Mouse (Mus musculus) v-Abl transformed pro-B cells (cell line): ENCODE data around the gene Doc2g.
"Not testable (repeated sequence)": the region's sequence is repeated elsewhere in the genome, so short reads cannot be mapped to it uniquely, and the experiment has no call there.

Experiments used
- in situ Hi-C, 2 experiments: fragments of 400-800 bp; cut with MboI; formaldehyde crosslinking; loops; one replicate each; pipeline ENCODE4 v1.15.1; 2025; ENCODE audit not compliant: unreplicated experiment in 2 of 2

The Doc2g gene

GRCm38 (mm10) chr19:4012432-4013022 is 9.4 kb downstream of the Doc2g start, which contains the start of gene Ndufv1:
Ndufv1 (minus strand) TSS chr19:4012806.
- in situ Hi-C loops, result no loop called here

GRCm38 (mm10) chr19:4013066-4013465 is 10.0 kb downstream of the Doc2g start:
- in situ Hi-C loops, result no loop called here

- in situ Hi-C loops, result loop anchor here in 1 of 2 experiments (5.0 kb wide), 2 partner anchors 37 to 187 kb away; partner anchors contain the start of gene Rad9a
Observed at GRCm38 (mm10) chr19:4014802-4015201, 11.7 kb downstream of the Doc2g start.

- in situ Hi-C loops, result loop anchor here in 1 of 2 experiments (5.0 kb wide), 2 partner anchors 37 to 187 kb away; partner anchors contain the start of gene Rad9a
Observed at GRCm38 (mm10) chr19:4015635-4016034, 12.5 kb downstream of the Doc2g start.

DNA sequence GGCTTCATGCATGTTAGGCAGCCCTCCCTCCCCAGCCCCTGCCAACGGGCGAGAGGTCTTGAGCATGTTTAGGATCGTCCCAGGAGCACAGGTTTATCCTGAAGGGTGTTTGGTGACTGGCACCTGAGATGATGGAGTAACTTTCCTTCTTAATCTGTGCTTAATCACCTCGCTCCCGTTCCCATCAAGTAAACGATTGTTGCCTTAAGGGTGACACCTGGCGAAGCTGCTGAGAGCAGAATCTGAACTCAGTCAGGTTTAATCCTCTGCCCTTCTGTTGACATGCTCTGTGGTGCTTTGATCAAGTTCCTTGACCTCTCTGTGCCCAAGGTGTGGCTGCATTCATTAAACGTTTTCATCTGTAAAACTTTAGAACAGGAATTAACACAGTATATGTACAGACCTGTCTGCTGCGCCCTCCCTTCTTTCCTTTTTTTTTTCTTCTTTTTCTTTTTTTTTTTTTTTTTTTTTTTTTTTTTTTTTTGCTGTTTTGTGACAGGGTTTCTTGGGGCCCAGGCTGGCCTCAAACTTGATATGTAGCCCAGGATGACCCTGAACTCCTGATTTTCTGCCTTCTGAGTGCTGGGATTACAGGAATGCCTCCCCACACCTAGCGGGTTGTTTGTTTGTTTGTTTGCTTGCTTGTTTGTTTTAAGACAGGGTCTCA is 14.9 kb downstream of the Doc2g start:
- in situ Hi-C loops, result loop anchor here in 1 of 2 experiments (5.0 kb wide), 2 partner anchors 34 to 184 kb away; partner anchors contain the start of gene Rad9a

- in situ Hi-C loops, result loop anchor here in 1 of 2 experiments (5.0 kb wide), 2 partner anchors 33 to 183 kb away; partner anchors contain the start of gene Rad9a
Observed at GRCm38 (mm10) chr19:4018743-4019583, 15.8 kb downstream of the Doc2g start.

DNA sequence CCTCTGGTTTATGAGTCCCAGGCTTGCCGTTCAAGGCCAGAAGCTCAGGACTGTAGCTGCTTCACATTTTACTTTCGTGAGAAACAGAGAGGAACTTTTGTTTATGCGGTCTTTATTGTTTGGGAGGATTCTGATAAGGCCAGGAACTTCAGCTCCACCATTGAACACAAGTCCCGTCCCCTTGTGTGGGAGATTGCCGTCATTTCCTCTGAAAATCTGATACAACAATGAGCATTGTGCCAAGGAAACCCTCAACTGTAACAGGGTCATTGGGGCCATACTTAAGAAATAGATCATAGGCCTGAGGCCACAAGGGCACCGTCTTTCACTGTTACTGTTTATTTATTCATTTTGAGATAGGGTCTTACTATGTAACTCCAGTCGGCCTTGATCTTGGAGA is 20.1 kb downstream of the Doc2g start:
- in situ Hi-C loops, result no loop called here

DNA sequence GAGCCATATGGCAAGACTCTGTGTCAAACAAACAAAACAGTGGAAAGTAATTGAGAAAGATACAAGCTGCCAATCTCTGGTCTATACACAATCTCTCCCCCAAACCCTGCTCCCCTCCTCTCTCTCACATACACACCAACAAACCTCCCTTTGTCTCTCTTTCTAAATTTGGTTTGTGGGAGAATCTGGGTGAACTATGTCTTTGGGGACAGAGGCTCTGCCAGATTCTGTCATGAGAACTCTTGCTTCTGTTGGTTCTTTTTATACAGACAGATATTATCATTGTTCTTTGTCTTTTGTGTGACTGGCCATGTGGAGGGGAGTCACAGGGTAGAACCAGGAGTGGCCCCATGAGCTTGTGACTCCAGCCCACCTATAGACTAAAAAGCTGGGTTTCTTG is 24.5 kb downstream of the Doc2g start:
- in situ Hi-C loops, result no loop called here

DNA sequence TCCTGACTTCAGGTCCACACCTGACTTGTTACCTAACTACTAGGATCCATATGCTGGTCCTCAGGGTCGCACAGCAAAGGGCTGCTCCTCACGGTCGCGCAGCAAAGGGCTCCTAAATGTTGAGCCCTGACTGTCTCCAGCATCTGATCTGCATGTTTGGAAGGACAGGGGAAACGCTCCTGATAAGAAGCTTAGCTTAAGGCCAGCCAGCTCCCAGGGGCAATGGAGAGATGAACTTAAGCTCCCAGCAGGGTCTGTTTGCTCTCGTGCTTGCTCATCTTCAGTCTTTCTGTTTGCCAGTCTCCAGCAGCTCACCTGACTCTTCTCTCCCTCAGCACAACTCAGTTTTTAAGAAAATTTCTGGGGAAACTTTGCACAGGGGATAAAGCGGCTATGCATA is 29.6 kb downstream of the Doc2g start:
- in situ Hi-C loops, result no loop called here

GRCm38 (mm10) chr19:4033298-4033697 is 30.2 kb downstream of the Doc2g start:
- in situ Hi-C loops, result no loop called here

DNA sequence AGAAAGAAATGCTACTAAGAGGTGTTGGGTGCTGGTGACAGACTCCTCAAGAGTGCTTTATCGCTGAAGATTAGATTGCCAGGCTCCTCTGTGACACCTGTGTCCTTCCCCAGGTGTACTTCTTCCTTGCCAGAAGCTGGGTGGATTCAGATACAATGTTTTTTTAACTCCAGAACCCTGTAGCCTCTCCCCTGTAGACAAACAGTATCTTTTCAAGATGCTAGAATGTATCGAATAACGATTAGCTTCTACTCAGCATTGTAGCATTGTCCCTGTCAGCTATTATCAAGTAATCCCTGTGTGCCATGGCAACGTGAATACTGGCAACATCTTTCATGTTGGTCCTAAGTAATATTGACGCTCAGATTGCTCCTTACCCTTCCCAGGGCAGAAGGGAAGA is 30.6 kb downstream of the Doc2g start:
- in situ Hi-C loops, result no loop called here

GRCm38 (mm10) chr19:4036327-4037045 is 33.4 kb downstream of the Doc2g start:
- in situ Hi-C loops, result no loop called here

DNA sequence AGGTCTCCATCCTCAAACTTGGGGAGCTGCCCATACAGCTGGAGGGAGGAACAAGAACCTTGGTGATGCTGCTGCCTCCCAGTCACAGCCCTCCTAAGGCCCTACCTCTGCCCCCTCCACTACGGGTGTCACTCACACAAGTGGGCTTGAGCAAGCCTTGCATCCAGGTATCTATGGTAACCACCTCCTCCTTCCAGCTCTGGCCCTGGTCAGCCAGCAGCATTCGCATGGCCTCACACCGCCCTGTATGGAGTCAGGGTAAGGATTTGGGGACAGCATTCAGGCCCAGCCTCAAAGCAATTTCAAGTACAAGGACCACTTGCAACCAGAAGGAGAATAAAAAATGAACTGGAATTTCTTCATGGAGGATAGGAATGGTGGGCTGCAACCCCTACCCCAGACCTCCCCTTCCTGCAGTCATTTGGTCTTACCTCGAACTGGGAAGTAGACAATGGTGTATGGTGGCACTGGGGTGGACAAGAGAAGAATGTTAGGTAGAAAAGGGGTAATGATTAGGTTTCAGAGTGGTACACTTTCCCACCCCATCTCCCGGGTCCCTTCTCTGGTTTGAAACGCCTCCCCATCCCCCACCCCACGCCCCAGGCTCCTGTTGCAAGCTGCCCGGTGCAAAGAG is 34.2 kb downstream of the Doc2g start:
- in situ Hi-C loops, result not testable (repeated sequence)

DNA sequence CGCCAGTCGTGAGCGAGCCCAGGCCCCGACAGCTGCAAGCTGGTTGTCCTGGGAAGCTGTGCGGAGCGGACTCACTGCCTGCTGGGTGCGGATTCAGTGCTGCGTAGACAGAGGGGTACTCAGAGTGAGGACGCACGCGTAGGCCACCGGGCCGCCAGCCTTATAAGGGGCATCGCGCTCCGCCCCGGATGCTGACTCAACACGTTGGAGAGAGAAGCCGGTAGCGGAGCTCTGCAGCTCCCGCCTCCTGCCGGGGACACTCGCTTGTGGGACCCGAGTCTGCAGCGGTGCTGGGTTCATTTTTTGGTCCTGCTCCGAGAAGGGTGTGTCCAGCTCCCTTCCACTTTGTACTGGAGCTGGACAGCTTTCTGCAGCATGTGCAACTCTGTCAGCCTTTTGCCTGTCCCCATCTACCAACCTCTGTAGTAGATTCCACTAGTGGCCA is 34.7 kb downstream of the Doc2g start, which contains the start of gene Gstp1:
Gene Gstp1 (minus strand): TSS at position 198 of the 445 bp plus-strand sequence.
- in situ Hi-C loops, result no loop called here

GRCm38 (mm10) chr19:4040941-4041340 is 37.8 kb downstream of the Doc2g start:
- in situ Hi-C loops, result loop anchor here in 1 of 2 experiments (5.0 kb wide), 1 partner anchor 39 kb away; the partner anchor contains the start of genes Doc2g, Gm49405 and Nudt8

DNA sequence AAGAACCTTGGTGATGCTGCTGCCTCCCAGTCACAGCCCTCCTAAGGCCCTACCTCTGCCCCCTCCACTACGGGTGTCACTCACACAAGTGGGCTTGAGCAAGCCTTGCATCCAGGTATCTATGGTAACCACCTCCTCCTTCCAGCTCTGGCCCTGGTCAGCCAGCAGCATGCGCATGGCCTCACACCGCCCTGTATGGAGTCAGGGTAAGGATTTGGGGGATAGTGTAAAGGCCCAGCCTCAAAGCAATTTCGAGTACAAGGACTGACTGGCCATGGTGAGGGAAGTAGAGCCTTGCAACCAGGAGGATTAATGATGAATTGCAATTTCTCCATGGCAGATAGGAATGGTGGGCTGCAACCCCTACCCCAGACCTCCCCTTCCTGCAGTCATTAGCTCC is 38.4 kb downstream of the Doc2g start:
- in situ Hi-C loops, result loop anchor here in 1 of 2 experiments (5.0 kb wide), 1 partner anchor 39 kb away; the partner anchor contains the start of genes Doc2g, Gm49405 and Nudt8

DNA sequence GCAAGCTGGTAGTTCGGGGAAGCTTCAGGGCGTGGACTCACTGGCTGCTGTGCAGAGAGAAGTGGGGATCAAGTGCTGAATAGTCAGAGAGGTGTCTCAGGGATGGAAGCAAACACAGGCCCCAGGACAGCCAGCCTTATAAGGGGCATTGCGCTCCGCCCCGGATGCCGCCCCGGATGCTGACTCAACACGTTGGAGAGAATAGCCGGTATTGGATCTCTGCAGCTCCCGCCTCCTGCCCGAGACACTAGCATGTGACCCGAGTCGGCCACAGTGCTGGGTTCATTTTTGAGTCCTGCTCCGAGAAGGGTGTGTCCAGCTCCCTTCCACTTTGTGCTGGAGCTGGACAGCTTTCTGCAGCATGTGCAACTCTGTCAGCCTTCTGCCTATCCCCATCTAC is 39.0 kb downstream of the Doc2g start:
- in situ Hi-C loops, result loop anchor here in 1 of 2 experiments (5.0 kb wide), 1 partner anchor 40 kb away; the partner anchor contains the start of genes Doc2g, Gm49405 and Nudt8

DNA sequence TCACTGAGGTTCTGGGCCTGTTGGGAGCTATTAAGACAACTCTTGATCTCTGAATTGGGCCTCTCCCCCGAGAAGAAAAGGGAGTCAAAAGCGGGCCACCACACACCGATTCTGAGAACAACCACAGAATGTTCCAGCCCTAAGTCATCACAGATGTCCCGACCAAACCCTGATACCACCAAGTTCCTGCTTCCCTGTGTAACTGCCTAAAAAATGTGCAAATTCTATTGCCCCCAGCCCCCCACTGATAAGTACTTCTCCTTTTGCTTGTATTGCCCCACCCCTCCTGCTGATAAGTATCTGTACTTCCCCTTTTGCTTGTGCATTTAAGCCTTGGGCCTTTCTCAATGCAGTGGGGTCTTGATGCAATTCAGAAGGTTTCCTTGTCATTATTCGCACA is 41.0 kb downstream of the Doc2g start:
- in situ Hi-C loops, result loop anchor here in 1 of 2 experiments (5.0 kb wide), 1 partner anchor 42 kb away; the partner anchor contains the start of genes Doc2g, Gm49405 and Nudt8
